Mouse (Mus musculus): ENCODE measurements around the gene Smpd2. TPM values are rescaled to one million over a fixed set of nuclear protein-coding genes. Genes with fewer than 3 reads are reported as not detected.
A peak's percentile ranks its signal among the peaks of the same experiment; 100 is the strongest.

Gene Smpd2
- 1.6 and 2.1 TPM in 2 replicates for total RNA-seq (2014; fragmentation: Nextera tagmentation)
- total RNA-seq (2017) = 3.1 and 3.2 TPM in 2 replicates

GRCm38 (mm10) chr10:41489708-41490517, at the start of gene Smpd2, which contains the start of gene Ppil6:
Gene Smpd2, minus strand, starts transcription at chr10:41490369.
Gene Ppil6, plus strand, starts transcription at chr10:41490439.
- ATAC-seq (replicated peaks; ENCODE audit: low FRiP score, low TSS enrichment, poor library complexity, severe bottlenecking) = peak; percentile 98

GRCm38 (mm10) chr10:41538986-41539385, 48.8 kb upstream of the Smpd2 start:
- ATAC-seq (replicated peaks; ENCODE audit: low FRiP score, low TSS enrichment, poor library complexity, severe bottlenecking) = no peak

- ATAC-seq (replicated peaks; ENCODE audit: low FRiP score, low TSS enrichment, poor library complexity, severe bottlenecking) = no peak
Measured at GRCm38 (mm10) chr10:41537983-41538330, 47.8 kb upstream of the Smpd2 start.

- ATAC-seq (replicated peaks; ENCODE audit: low FRiP score, low TSS enrichment, poor library complexity, severe bottlenecking) = no peak
Measured at GRCm38 (mm10) chr10:41537226-41537982, 47.2 kb upstream of the Smpd2 start.

GRCm38 (mm10) chr10:41536714-41537113, 46.5 kb upstream of the Smpd2 start:
- no peak for ATAC-seq (replicated peaks; ENCODE audit: low FRiP score, low TSS enrichment, poor library complexity, severe bottlenecking)

- ATAC-seq (replicated peaks; ENCODE audit: low FRiP score, low TSS enrichment, poor library complexity, severe bottlenecking) = no peak
Measured at GRCm38 (mm10) chr10:41535991-41536390, 45.8 kb upstream of the Smpd2 start.

- no peak for ATAC-seq (replicated peaks; ENCODE audit: low FRiP score, low TSS enrichment, poor library complexity, severe bottlenecking)
Measured at GRCm38 (mm10) chr10:41529972-41530371, 39.8 kb upstream of the Smpd2 start.

GRCm38 (mm10) chr10:41525696-41526095, 35.5 kb upstream of the Smpd2 start:
- peak; percentile 67 for ATAC-seq (replicated peaks; ENCODE audit: low FRiP score, low TSS enrichment, poor library complexity, severe bottlenecking)

GRCm38 (mm10) chr10:41523386-41523785, 33.2 kb upstream of the Smpd2 start:
- ATAC-seq (replicated peaks; ENCODE audit: low FRiP score, low TSS enrichment, poor library complexity, severe bottlenecking) = no peak

GRCm38 (mm10) chr10:41520410-41520673, 30.2 kb upstream of the Smpd2 start:
- ATAC-seq (replicated peaks; ENCODE audit: low FRiP score, low TSS enrichment, poor library complexity, severe bottlenecking) = no peak

GRCm38 (mm10) chr10:41519640-41520409, 29.7 kb upstream of the Smpd2 start:
- ATAC-seq (replicated peaks; ENCODE audit: low FRiP score, low TSS enrichment, poor library complexity, severe bottlenecking) = 0 out of 2 replicates have a peak, but pooled peaks have one; percentile 4

GRCm38 (mm10) chr10:41518981-41519618, 28.9 kb upstream of the Smpd2 start, which contains the start of gene Cd164:
Gene Cd164, plus strand, starts transcription at chr10:41519414.
- ATAC-seq (replicated peaks; ENCODE audit: low FRiP score, low TSS enrichment, poor library complexity, severe bottlenecking) = peak; percentile 86

- peak; percentile 80 for ATAC-seq (replicated peaks; ENCODE audit: low FRiP score, low TSS enrichment, poor library complexity, severe bottlenecking)
Measured at GRCm38 (mm10) chr10:41518508-41518980, 28.4 kb upstream of the Smpd2 start.

GRCm38 (mm10) chr10:41514921-41515320, 24.8 kb upstream of the Smpd2 start:
- no peak for ATAC-seq (replicated peaks; ENCODE audit: low FRiP score, low TSS enrichment, poor library complexity, severe bottlenecking)

- ATAC-seq (replicated peaks; ENCODE audit: low FRiP score, low TSS enrichment, poor library complexity, severe bottlenecking) = no peak
Measured at GRCm38 (mm10) chr10:41514301-41514700, 24.1 kb upstream of the Smpd2 start.

- 0 out of 2 replicates have a peak, but pooled peaks have one; percentile 56 for ATAC-seq (replicated peaks; ENCODE audit: low FRiP score, low TSS enrichment, poor library complexity, severe bottlenecking)
Measured at GRCm38 (mm10) chr10:41509160-41509559, 19.0 kb upstream of the Smpd2 start.

- ATAC-seq (replicated peaks; ENCODE audit: low FRiP score, low TSS enrichment, poor library complexity, severe bottlenecking) = peak; percentile 70; the same call in 1 of the 2 replicates
Measured at GRCm38 (mm10) chr10:41505446-41505845, 15.3 kb upstream of the Smpd2 start.

- no peak for ATAC-seq (replicated peaks; ENCODE audit: low FRiP score, low TSS enrichment, poor library complexity, severe bottlenecking)
Measured at GRCm38 (mm10) chr10:41504996-41505395, 14.8 kb upstream of the Smpd2 start.

- ATAC-seq (replicated peaks; ENCODE audit: low FRiP score, low TSS enrichment, poor library complexity, severe bottlenecking) = no peak
Measured at GRCm38 (mm10) chr10:41500941-41501340, 10.8 kb upstream of the Smpd2 start.

All from megakaryocyte-erythroid progenitor cell, adult 5-6 weeks (primary cell).